Mouse (Mus musculus): Measurements from ENCODE around the gene Ttbk2.

Gene Ttbk2

DNA sequence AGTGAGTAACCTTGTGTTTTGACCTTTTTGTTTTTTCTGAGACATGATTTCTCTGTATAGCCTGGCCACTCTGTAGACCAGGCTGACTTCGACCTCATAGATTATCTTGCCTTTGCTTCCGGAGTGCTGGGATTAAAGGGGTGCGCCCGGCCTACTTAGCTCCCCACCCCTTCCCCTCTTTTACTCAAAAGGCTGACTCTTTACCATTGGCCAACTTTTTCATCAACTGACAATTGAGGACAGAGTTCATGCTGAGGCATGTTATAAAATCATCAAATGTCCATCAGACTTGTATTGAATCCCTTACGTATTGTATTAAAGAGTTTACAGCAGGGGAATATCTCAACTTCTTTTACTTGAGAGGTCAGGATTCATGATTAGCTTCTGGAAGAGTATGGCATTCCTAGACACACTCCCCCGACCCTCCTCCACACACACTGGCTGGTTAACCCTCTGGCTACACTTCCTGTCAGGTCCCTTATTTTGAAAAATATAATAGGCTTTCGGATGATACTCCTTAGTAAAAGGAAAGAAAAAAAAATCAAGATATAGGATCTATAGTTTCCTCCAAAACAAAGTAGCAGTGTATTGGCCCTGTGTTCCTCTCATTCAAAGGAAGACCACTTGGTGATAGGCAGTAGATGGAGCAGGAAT is 118.4 kb downstream of the Ttbk2 start:
- DNase-seq = no peak

DNA sequence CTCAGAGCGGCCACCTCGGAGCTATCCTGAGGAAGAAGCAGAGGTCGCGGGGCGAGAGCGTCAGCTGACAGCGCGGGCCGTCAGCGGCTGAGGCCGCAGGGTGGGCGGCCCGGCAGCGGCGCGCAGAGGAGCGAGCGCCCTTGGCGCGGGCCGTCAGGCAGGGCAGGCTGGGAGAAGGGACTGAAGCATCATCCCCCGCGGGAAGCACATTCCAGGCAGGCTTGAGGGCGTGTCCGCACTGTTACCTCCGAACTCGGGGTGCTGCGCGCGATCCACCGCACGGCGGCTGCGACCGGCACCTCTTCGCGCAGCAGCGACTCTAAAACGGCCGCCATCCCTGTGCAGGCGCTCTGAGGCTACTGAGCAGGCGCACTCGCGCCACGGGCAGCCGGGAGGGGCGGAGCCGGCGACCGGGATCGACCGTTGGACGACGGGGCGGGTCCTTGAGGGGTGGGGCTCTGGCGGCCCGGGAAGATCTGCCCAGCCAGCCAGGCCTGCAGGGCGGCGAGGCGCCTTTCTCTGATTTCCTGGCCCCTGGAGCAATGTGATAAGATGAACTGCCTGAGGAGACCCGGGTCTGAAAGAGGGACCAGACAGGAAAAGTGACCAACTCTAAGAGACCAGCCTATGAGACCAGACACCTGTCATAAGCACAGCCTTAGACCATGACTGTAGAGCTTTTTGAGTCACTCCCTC is 119.1 kb downstream of the Ttbk2 start:
- peak; percentile 93 for DNase-seq

DNA sequence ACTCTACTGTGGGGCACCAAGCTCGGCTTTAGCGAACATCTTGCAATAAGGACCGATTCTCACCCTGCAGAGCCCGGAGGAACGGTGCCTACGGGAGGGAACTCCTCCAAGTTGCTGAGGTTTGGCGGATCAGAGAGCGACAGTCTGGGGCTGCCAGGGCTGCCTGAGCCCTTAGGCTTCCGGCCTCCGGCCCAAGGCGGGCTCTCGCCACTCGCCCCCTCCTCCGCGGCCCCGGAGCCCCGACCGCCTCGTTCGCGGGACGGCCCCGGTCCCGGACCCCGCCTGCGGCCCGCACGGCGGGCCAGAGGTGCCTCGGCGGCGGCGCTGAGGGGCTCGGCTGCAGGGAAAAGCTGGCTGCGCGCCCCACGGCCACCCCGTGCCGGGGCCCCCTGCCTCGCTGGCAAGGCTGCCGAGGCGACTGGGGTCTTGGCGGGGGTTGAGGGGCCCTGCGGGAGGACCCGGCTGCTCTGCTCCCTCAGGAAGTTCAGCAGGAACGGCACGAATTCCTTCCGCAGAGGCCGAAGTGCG is 119.7 kb downstream of the Ttbk2 start:
- DNase-seq = peak; percentile 17

DNA sequence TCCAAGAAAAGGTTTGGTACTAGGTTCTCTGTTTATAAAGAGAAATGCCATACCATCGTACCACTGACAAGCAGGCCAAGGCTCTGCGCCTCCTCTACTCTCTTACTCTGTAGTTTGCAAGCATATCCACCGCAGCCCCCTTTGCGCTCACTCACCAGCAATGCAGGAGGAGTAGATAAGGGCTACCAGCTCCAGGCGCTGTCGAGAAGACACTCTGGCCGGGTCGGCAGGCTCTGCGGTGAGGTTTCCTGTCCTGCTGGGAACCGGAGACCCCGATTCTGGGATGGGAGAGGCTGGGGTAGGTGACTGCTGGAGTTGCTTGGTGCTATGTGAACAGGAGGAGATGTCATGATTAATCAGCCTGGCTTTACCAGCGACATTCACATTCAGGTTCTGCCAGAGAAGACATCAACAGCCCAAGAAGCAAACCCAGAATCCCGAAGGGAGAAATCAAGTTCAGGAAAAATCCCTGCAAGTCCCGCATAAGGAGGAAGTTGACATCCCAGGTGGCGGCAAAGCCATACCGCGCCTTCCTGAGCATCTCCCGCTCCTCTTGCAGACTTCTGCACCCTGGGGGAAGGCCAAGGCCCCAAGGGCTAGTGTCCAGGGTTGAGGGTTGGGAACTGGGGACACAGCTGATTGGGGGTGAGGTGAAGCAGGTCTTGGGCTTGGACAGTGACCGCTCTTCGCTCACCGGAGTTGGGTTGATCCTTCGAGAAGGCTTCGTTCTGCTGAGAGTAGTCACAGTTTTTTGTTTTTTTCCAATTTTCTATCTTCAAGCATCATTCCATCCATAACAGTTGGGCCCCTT is 120.4 kb downstream of the Ttbk2 start:
- no peak for DNase-seq

DNA sequence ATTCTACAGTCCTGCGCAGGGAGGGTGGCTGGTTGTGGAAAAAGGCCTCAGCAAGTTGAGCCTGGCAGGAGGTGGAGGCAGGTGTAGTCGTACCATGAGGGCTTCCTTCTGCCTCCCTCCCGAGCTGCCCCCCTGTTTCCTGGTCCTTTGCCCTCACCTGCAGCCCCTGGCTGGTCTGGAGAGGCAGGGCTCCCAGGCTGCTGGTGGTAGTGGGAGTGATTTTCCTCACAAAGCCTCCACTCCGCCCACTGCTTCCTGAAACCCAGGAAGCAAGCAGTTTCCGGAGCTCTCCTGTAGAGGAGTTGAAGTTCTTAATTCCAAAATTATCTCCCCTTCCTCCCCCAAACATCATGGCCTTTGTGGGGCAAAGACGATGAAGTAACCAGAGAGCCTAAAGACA is 126.2 kb downstream of the Ttbk2 start:
- no peak for DNase-seq

DNA sequence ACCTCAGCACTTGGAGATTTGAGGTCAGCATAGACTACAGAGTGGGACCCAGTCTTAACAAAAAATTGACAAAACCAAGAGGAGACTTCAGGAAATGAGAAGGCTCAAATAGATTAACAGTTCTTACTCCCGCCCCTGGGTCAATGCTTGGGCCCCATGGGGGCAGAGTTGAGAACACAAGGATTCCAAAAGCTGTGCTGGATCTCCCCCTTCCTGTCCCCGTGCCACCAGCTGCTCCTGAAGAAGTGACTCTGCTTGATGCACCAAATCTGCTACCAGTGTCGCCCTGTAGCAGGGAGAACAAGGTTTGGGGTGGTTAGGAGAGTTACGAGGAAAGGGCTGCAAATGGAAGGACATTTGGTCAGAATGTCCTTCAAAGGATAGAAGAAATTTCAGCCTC is 126.8 kb downstream of the Ttbk2 start:
- DNase-seq = peak; percentile 24

DNA sequence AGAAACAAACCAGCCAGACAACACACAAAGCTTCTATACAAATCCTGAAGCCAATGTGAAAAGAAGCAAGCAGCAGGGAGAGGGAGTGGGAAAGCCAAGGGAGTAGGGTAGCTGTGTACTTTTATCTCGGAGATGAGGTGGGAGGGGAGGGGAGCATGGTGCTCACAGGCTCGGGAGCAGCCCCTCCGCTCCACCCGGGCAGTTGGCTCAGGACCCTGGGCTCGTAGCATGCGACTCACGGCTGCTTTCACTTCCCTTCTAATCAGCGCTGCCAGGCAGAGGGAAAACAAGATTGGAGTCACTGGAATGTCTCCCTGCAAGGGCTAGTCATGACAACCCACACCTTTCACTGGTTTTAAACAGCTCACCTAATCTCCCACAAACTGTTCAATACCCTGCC is 127.9 kb downstream of the Ttbk2 start:
- DNase-seq = no peak

DNA sequence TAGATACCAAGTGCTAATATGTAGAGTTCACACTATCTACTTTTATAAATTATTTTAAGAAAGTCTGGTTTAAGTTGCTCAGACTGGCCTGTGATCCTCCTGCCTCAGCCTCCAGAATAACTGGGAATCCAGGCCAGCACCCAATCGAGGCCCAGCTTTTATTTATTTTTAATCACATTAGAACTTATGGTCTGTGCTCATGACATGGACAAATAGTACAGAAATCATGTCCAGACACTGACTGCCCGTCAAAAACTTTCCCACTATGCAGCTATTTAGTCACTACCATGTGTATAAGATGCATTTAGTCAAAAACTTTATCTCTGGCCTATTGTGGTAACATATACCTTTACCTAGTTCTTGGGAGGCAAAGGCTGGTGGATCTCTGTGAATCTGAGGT is 128.5 kb downstream of the Ttbk2 start:
- DNase-seq = no peak

DNA sequence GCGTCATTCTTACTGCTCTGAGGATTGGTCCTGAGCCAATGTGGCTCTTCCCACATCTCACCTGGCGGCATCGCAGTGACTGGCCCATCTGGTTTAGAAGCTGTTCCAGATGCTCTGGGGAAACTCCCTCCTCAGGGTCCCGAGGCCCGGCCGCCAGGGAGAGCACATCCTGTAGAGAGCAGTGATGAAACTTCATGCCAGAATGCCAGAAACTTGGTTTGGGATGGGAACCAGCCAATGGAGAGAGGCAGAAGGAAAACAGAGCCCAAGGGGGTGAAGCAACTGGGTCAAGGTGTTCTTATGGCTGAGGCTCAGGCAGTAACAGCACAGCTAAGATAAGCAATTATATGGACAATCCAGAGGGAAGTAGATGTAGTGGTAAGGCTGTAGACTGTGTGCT is 129.6 kb downstream of the Ttbk2 start:
- DNase-seq = no peak

DNA sequence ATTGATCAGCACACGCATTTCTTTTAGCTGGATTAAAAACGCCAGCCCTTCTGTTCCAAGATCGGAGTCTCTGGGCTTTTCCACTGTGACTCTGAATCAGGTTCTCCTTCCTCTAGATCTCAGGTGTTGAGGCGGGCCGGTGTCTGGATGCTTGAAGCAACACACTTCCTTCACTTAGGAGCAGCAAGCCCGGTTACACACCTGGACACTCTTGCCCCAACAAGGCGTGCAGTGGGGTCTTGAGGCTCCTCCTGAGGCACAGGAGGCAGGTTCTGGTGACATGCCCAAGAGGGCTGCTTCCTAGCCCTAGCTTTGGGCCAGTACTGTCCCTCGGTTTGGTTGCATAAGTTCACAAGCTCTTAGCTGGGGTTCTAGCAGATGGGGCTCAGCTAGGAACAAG is 131.9 kb downstream of the Ttbk2 start:
- no peak for DNase-seq

DNA sequence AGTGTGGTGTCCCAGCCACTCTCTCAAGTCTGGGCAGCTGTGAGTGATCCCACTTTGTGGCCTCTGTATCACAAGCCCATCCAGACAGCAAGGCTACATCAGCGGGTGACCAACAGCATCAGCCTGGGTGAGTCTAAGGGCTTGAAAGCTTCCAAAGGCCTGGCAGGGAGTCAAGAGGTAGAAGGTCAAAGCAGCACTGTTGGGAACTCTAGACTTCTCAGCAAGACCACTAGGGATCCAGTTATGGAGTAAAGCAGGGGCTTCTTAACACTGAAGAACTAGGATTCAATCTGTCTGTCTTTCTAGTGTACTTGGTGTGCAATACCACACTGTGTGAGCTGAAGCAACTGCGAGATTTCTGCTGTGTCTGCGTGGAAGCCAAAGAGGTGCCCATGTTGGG is 137.0 kb downstream of the Ttbk2 start:
- no peak for DNase-seq

DNA sequence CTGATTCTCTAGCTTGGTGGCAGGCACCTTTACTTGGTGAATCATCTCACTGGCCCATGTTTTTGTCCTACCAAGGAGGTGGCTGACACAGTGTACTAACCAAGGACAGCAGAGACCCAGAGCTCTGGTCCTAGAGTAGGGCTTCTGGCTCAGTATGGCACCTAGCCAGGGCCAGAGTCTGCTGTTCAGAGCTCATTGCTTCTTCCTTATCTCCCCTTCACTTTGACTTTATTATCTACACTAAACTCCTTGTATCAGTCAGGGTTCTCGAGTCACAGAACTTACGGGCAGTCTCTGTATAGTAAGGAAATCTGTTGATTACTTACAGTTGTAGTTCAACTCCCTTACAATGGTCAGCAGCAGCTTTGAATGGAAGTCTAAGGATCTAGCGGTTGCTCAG is 139.5 kb downstream of the Ttbk2 start:
- no peak for DNase-seq

DNA sequence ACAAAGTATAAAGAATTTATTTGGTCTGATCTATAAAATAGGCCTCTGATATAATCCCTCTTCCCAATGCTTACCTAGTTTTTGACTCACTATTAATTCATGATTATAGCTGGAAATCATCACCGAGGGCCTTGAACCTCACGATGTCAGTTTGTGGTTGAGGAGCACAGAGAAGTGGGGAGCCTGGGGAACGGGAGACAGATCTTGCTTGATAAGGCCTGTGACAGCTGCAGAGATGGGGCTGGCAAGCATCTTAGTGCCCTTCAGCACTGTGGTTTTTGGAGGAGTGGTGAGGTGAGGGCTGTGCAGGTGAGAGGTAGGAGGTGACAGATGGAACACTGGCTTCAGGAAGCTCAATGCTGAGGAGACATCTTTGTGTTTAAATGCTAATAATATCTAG is 140.2 kb downstream of the Ttbk2 start:
- DNase-seq = no peak

DNA sequence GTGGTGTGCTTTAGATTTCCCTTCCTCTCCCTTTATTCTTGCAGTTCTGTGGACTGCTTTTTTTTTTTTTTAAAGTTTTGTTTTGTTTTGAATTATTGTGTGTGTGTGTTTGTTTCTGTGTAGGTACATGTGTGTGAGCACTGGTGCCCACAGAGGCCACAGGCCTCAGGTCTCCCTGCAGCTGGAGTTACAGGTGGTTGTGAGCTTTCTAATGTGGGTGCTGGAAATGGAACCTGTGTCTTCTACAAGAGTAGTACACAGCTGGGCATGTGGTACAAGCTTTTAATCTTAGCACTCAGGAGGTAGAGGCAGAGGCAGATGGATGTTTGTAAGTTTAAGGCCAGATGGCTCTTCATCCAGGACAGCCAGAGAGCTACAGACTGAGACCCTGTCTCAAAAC is 143.4 kb downstream of the Ttbk2 start:
- DNase-seq = no peak

DNA sequence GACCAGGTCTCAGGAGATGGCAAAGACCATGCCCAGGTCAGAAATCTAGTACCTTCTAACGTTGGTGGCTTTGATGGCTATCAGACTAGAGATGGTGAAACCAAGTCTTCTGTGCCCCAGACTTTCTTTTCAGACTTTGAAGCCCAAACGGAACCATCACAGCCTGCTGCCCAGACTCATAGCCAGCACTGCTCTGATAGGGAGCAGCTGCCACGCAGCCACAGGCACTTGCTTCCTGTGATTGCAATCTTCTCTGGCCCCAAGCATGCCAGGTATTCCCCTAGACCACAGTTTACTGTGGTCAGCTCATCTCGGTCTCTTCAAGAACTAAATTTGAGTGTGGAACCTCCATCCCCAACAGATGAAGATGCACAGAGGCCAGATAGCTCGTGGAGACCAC is 147.7 kb downstream of the Ttbk2 start:
- DNase-seq = no peak

DNA sequence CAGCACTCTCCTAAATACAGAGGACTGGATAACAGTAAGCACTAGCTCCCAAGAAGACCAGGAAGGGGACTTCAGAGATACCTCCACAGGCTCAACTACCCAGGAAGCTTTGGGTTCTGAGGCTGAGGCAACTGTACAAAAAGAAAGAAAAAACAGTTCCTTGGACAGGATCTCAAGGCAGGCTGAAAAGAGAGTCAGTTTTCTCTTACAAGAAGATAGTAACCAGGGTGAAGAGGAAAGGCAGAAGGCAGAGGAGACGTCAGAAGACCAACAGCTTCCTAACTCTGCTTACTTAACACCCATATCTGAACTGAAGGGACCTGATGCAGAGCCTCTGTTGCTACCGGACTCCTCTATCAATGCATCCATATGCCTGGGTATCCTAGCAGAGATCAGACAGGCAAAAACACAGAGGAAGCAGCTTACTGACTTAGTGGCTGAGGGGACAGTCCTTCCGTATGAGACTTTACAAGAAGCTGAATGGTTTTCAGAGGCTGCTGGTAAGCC is 150.0 kb downstream of the Ttbk2 start:
- DNase-seq = no peak

DNA sequence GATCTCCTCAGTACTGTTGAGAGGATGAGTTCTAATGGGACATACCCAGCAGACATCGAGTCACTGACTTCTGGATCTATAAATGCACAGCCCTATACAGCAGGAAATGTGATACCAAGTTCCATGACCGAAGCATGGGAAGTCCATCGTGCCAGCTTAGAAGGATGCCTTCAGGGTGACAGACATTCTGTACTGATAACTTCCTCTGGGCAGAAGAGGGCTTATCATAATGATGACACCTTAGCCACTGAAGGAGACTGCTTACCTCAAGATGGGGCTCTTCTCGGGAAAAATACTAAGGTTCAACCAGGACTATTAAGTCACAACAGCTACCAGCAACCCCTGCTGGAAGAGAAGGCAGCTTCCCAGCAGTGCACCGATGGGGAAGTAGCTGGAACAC is 152.6 kb downstream of the Ttbk2 start:
- no peak for DNase-seq

All from kidney, adult 9 months (tissue).